Mouse (Mus musculus) layer of hippocampus, postnatal 25 days (tissue): ENCODE measurements around the gene Slco2a1. TPM values are rescaled to one million over a fixed set of nuclear protein-coding genes. Genes with fewer than 3 reads are reported as not detected.

Experiments used
- DNase-seq, 2 experiments: peaks; one replicate each; pipeline ENCODE4 v3.0.0; 2022; ENCODE audit warnings: mixed read lengths in 2 of 2, low spot score in 1 of 2; ENCODE audit errors: extremely low spot score in 1 of 2
- total RNA-seq, 2 experiments: library from RNA; stranded (reverse); gene quantifications; 2 replicates each; pipeline ENCODE4 v1.2.3; 2021

Gene Slco2a1
- total RNA-seq, 2 experiments from 2014 or later: 2.6 to 2.7 TPM

- DNase-seq: no peak
Measured at GRCm38 (mm10) chr9:102981791-102982190, 6.7 kb upstream of the Slco2a1 start.

- DNase-seq: no peak
Measured at GRCm38 (mm10) chr9:102982376-102982775, 6.1 kb upstream of the Slco2a1 start.

DNA sequence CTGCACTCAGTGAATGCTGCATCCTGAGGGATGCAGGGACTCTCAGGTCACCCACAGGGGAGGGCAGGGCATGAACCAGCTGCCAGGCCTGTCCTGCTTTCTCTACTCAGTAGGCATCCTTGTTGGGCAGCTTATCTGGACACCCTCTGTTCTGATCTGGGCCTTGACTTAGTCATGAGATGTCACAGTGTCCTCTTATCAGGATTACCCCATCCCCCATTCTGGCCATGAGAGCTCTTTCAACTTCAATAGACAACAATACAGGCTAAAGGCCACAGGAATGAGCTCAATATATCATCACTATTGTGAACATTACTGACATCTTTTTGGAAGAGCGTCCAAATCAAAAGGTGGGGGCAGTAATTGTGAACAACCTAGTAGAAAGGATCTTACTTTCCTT is 3.4 kb upstream of the Slco2a1 start:
- DNase-seq: no peak

GRCm38 (mm10) chr9:102985939-102986338 is 2.6 kb upstream of the Slco2a1 start:
- no peak for DNase-seq

DNA sequence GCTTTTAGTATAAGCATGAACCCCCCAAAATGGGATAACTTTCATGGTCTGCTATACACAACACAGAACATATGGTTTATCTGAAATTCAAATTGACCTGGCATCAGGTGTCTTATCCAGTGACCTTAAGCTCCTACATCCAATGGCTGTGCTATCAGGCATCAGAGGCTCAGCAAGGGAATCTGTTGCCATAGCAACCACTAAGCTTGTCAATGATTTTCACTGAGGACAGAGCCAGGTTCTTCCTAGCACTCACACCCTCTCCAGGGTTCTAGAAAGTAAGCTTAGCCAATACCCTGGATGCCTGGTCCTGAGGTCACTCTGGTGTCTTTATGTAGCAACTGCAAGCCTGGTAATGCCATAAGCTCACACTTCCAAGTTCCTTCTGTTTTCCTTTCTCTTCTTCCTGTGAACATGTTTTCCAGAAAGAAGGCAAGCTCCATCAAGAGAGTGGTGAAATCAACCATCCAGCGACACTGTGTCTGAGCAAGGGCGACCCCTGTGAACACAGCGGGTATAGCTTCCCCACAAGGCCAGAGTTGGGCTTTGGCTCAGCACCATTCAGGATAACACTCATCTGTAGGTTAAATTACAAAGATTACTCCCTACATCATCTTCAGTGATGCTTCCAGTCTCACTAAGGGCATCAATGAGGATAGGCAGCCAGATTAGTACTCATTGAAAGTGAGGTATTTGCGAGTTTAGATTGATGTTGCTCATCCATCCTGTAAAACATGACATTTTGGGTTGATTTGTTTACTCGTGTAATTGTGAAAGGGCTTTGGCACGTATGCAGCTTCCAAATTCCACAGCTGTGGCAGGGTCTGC is 2.0 kb downstream of the Slco2a1 start:
- DNase-seq: no peak

DNA sequence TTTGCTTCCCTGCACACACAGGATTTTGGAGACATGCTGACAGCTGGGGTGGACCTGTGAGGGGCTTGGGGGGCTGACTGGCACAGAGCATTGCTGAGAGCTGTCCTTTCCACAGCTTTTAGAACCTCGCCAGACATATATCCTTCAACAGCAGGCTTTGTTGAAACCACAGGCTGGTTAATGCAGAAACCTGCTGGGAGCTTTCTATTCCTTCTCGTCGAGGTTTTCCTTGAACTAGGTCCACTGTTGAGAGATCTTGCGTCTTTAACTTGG is 2.6 kb downstream of the Slco2a1 start:
- no peak for DNase-seq

DNA sequence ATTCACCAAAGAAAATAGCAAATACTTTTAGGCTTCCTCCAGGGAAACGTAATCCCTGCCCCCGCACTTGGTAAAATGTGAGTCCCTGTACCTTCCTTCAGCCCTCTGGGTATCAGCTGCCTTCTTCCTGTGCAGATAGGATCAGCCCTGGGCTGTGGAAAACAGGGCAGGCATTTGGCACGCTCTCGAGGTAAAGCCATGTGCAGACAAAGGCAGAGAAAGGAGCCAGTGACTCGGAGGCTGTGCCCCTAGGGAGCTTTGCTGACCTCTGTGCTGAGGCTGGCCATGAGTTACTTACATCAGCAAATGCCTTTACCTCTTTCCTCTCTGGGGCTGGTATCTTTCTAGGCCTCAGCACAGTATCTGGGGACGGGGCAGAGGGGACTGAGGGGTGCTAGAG is 4.4 kb downstream of the Slco2a1 start:
- DNase-seq: no peak

DNA sequence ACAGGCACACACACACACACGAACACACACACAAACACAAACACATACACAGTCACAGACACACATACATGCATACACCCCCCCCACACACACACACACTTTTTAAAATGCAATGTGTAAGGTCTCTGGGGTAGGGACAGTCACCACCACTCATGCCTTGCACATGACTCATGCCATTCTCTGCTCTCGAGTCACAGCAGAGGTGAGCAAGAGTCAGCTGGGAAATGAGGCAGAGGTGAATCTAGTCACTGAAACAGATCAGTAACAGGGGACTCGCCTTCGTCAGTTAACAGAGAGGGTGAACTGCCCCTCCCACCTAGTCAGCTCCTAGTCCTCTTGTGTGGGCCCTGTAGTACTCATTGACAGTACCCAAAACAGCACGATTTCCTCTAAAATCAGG is 5.3 kb downstream of the Slco2a1 start:
- DNase-seq: no peak

GRCm38 (mm10) chr9:102995800-102996635 is 7.5 kb downstream of the Slco2a1 start:
- no peak for DNase-seq

DNA sequence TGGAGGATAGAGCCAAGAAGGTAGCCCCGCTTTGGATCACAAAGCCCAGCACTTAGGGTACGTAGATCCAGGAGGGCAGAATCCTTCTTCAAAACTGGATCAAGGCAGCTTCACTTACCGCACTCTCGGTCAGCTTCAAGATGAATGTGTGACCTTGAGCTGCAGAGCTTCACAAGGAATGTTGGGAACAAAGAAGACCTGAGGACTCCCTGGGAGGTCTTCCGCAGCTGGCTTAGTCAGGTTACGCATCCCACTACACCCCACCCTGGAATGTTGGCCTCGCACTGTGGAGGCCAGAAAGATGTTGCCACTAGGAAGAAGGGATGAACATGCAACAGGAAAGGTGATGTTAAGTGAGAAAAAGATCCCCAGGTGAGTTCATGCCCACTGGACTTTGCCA is 11.9 kb downstream of the Slco2a1 start:
- no peak for DNase-seq

- DNase-seq: no peak
Measured at GRCm38 (mm10) chr9:103004343-103004742, 15.8 kb downstream of the Slco2a1 start.

GRCm38 (mm10) chr9:103007699-103008078 is 19.2 kb downstream of the Slco2a1 start:
- no peak for DNase-seq

DNA sequence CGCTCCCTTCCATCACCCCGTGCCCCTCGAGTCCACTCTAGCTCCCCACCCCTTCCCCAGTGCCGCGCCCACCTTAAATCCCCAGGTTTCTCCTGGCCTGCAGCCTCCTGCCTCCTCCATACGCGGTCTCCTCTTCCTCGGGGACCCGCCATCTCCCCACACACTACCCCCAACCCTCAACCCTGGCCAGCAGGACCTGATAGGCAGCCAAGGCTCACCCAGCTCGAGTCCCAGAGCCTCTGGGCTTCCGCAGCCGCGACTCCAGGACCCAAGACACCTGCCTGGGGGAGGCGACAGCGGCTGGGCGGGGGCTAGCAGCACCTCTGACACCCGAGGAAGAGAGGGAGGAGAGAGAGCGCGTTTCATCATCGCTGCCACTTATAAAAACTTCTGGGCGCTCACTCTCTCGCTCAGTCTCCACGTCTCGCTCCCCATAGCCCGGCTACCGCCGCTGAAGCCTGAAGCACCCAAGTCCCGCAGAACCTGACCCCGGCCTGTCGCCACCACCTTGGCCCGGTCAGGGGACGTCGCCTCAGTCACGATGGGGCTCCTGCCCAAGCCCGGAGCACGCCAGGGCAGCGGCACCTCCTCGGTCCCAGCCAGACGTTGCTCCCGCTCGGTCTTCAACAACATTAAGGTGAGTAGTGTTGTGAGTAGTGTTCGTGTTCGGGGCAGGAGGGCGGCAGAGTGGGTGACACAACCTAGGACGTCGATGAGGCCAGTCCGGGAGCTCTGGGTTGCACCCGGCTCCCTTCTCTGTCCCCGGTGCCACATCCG is 19.8 kb downstream of the Slco2a1 start:
- DNase-seq: no peak

- DNase-seq: no peak
Measured at GRCm38 (mm10) chr9:103010161-103010560, 21.6 kb downstream of the Slco2a1 start.

GRCm38 (mm10) chr9:103013366-103013765 is 24.9 kb downstream of the Slco2a1 start:
- peak; percentile 20 to 66 for DNase-seq

GRCm38 (mm10) chr9:103014686-103015085 is 26.2 kb downstream of the Slco2a1 start:
- DNase-seq: no peak

GRCm38 (mm10) chr9:103024116-103024515 is 35.6 kb downstream of the Slco2a1 start:
- DNase-seq: no peak

- DNase-seq: no peak
Measured at GRCm38 (mm10) chr9:103027150-103027889, 38.8 kb downstream of the Slco2a1 start.

DNA sequence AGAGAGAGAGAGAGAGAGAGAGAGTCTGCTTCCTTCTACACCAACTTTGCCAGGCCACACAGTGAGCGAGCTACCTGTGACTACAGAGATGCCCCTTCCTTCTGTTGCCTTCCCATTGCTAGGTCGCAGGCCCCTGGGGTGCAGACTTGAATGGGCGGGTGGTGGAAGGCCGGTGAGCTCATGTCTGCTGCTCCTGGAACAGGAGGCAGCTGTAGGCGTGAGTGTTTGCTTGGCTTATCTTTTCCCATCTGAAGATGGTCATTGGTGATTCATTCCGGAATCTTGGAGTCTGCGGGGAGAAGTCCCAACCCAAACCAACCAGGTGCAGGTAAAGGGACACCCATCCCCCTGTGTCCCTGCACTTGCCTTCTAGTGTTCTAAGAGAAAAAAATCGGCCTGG is 40.5 kb downstream of the Slco2a1 start:
- no peak for DNase-seq

DNA sequence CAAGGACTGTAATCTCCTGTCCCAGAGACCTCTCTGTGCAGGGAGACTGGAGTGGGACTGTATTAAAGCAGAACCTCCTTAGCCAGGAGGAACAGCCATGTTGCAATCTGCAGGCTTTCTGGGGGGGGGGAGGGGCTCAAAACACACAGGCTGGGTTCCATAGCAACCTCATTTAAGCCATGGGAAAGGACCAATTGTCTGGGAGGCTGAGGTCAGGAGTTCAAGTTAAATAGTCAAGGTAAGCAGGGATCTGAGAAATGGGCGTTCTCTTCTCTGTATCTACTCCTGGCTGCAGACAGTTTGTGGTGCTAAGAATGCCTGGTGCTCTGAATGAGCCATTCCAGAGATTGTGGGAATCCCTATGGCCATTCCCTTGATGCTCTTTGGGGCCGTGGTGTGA is 41.5 kb downstream of the Slco2a1 start:
- DNase-seq: no peak
